Mouse (Mus musculus): ENCODE results near the gene Cmtm3. TPM values are rescaled to one million over a fixed set of nuclear protein-coding genes. Genes with fewer than 3 reads are reported as not detected.

Cmtm3 gene
- polyA plus RNA-seq, 1 experiment from 2014 or later = 34.0 TPM

DNA sequence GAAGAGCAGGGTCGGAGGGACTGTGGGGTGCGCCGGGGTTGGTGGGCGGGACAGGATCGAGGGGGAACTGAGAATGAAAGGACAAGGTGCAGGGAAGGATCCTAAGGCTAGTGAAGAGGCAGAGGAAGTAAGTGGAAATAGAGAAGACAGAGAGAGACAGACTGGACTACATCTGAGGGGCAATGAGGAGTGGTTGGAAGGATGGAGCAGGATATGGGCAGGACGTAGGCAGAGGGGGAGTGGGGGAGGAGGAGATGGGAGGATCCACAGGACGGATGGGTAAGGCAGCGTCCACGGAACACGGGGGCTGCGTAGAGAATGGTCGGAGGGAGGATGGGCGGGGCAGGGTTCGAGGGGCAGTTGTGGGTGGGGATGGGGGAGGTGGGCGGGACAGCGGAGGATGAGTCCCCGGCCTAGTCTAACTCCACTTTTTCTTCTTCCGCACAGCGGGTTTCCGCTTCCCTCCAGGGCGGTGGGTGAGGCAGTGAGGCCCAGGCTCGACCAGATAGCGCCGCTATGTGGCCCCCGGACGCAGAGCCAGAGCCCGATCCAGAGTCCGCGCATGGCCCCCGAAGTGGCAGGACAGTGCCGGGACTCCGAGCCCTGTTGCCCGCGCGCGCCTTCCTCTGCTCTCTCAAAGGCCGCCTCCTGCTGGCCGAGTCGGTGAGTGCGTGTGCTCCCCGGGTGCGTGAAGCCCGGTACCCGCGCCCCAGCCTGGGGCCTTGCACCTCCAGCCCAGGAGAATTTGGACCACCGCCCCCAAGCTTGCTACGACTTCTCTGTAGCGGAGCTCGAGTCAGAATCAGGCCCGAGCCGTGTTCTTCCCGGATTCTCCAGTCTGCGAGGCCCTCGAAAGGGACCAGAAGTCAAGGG lies 1.3 kb downstream of the Cmtm3 start:
- Histone ChIP-seq H3K9ac (replicated peaks; ENCODE audit: low read depth, low read length) (peak overlapping the region; percentile 77), H3K9me3 (ENCODE audit: control insufficient read depth, low read length) (no peaks in the 10 kb centered on the region), H3K4me2 (ENCODE audit: low read length) (peak overlapping the region; percentile 88), H3K27ac (ENCODE audit: low read length) (peak overlapping the region; percentile 41), H3K36me3 (ENCODE audit: control insufficient read depth, insufficient read depth) (no peaks in the 10 kb centered on the region), H3K4me1 (replicated peaks; ENCODE audit: control insufficient read depth, insufficient read depth, low read length) (peaks cover 14% of the 10 kb centered on the region), H3K27me3 (replicated peaks; ENCODE audit: control insufficient read depth, insufficient read depth, low read length) (no peaks in the 10 kb centered on the region), H3K4me3 (replicated peaks; ENCODE audit: low read length) (peak overlapping the region; percentile 69)
- WGBS = under 1% methylated on average over 52 of the region's 54 CpGs
- peak; percentile 77 for ATAC-seq

GRCm38 (mm10) chr8:104341106-104341561 lies 1.9 kb downstream of the Cmtm3 start:
- peak; percentile 45 for ATAC-seq
- Histone ChIP-seq H3K9me3 (ENCODE audit: control insufficient read depth, low read length) (no peaks in the 10 kb centered on the region), H3K36me3 (ENCODE audit: control insufficient read depth, insufficient read depth) (no peaks in the 10 kb centered on the region), H3K4me3 (replicated peaks; ENCODE audit: low read length) (peak overlapping the region; percentile 69), H3K9ac (replicated peaks; ENCODE audit: low read depth, low read length) (peak overlapping the region; percentile 77), H3K4me2 (ENCODE audit: low read length) (peak overlapping the region; percentile 88), H3K27ac (ENCODE audit: low read length) (peak overlapping the region; percentile 41), H3K27me3 (replicated peaks; ENCODE audit: control insufficient read depth, insufficient read depth, low read length) (no peaks in the 10 kb centered on the region), H3K4me1 (replicated peaks; ENCODE audit: control insufficient read depth, insufficient read depth, low read length) (peaks cover 14% of the 10 kb centered on the region)
- under 1% methylated on average over 24 of the region's 24 CpGs for WGBS

DNA sequence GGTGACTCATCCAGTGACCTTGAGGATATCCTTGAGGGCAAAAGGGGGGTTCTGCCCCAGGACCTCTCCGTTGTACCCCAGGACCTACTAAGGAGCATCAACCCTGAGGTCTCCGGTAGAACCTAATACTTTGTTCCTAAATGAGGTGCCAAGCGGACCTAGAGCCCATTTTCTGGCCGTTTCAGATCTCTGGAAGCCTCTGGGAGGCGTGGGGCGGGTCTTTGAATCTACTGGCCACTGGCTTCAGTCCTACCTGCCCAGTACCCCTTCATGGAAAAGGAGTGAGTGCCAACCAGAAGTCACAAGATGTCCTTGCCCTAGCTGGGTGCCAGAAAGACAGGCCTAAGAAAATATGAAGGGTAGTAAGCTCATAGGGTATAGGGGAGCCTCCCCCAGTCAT lies 2.5 kb downstream of the Cmtm3 start:
- H3K36me3 ChIP-seq (ENCODE audit: control insufficient read depth, insufficient read depth) = no peaks in the 10 kb centered on the region
- H3K4me2 ChIP-seq (ENCODE audit: low read length) = peak overlapping the region; percentile 88
- no peak overlapping the region for H3K27ac ChIP-seq (ENCODE audit: low read length)
- WGBS = 48% methylated on average over 6 of the region's 6 CpGs
- peaks cover 14% of the 10 kb centered on the region for H3K4me1 ChIP-seq (replicated peaks; ENCODE audit: control insufficient read depth, insufficient read depth, low read length)
- no peak for ATAC-seq
- H3K9ac ChIP-seq (replicated peaks; ENCODE audit: low read depth, low read length) = no peak overlapping the region
- no peaks in the 10 kb centered on the region for H3K27me3 ChIP-seq (replicated peaks; ENCODE audit: control insufficient read depth, insufficient read depth, low read length)
- peak overlapping the region; percentile 69; the same call in 1 of the 2 replicates for H3K4me3 ChIP-seq (replicated peaks; ENCODE audit: low read length)
- no peaks in the 10 kb centered on the region for H3K9me3 ChIP-seq (ENCODE audit: control insufficient read depth, low read length)

DNA sequence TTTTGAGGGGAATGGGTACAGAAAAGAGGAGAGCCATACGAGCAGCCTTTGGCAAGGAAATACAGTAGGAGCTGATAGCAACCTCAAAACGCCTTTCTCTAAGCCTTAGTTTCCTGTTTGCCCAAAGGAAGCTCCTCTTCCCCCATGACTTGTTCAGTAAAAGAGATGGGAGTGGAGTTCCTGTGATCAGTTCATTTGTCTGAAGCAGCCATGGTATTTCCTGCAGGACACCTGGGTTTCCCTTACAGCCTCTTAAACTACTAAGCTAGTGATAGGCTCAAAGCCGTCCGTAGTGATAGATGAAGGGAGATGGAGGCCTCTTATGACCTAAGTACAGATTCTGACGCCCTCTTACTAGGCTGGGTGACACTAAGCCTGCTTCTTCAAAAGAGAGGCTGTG lies 3.2 kb downstream of the Cmtm3 start:
- no peak for ATAC-seq
- WGBS = 83% methylated on average over 5 of the region's 5 CpGs
- H3K9me3 ChIP-seq (ENCODE audit: control insufficient read depth, low read length) = no peaks in the 10 kb centered on the region
- peaks cover 14% of the 10 kb centered on the region for H3K4me1 ChIP-seq (replicated peaks; ENCODE audit: control insufficient read depth, insufficient read depth, low read length)
- peaks cover 2% of the 10 kb centered on the region; the same call in 1 of the 2 replicates for H3K36me3 ChIP-seq (ENCODE audit: control insufficient read depth, insufficient read depth)
- no peak overlapping the region for H3K9ac ChIP-seq (replicated peaks; ENCODE audit: low read depth, low read length)
- no peak overlapping the region for H3K4me2 ChIP-seq (ENCODE audit: low read length)
- H3K4me3 ChIP-seq (replicated peaks; ENCODE audit: low read length) = no peak overlapping the region
- H3K27me3 ChIP-seq (replicated peaks; ENCODE audit: control insufficient read depth, insufficient read depth, low read length) = no peaks in the 10 kb centered on the region
- H3K27ac ChIP-seq (ENCODE audit: low read length) = no peak overlapping the region

- ATAC-seq = peak; percentile 49
- peaks cover 2% of the 10 kb centered on the region; the same call in 1 of the 2 replicates for H3K36me3 ChIP-seq (ENCODE audit: control insufficient read depth, insufficient read depth)
- 8% methylated on average over 7 of the region's 7 CpGs for WGBS
- no peaks in the 10 kb centered on the region for H3K27me3 ChIP-seq (replicated peaks; ENCODE audit: control insufficient read depth, insufficient read depth, low read length)
- H3K9ac ChIP-seq (replicated peaks; ENCODE audit: low read depth, low read length) = 0 out of 2 replicates have a peak overlapping the region, but pooled peaks have one; percentile 13
- H3K27ac ChIP-seq (ENCODE audit: low read length) = no peak overlapping the region
- H3K9me3 ChIP-seq (ENCODE audit: control insufficient read depth, low read length) = no peaks in the 10 kb centered on the region
- no peak overlapping the region for H3K4me2 ChIP-seq (ENCODE audit: low read length)
- H3K4me3 ChIP-seq (replicated peaks; ENCODE audit: low read length) = no peak overlapping the region
- H3K4me1 ChIP-seq (replicated peaks; ENCODE audit: control insufficient read depth, insufficient read depth, low read length) = peaks cover 14% of the 10 kb centered on the region
Observed at GRCm38 (mm10) chr8:104343957-104344356, 4.7 kb downstream of the Cmtm3 start.

DNA sequence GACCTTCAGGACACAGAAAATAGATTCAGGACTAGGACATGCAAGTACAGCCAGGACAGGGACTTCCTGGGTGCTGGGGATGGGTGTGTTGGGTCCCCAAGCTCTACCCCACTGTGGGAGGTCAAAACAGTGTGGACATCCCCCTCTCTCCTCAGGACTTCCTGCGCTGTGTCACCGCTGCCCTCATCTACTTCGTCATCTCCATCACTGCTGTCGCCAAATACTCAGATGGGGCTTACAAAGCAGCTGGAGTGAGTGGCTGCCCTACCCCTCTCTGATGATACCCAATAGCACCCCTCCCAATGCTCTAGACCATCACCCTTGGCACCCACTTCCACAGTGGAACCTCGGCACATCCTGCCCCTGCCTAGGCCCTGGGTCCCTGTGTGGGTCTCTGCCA lies 5.4 kb downstream of the Cmtm3 start:
- no peak overlapping the region for H3K9ac ChIP-seq (replicated peaks; ENCODE audit: low read depth, low read length)
- H3K4me2 ChIP-seq (ENCODE audit: low read length) = no peak overlapping the region
- no peak for ATAC-seq
- H3K9me3 ChIP-seq (ENCODE audit: control insufficient read depth, low read length) = no peaks in the 10 kb centered on the region
- no peak overlapping the region for H3K27ac ChIP-seq (ENCODE audit: low read length)
- 90% methylated on average over 5 of the region's 5 CpGs for WGBS
- no peak overlapping the region for H3K4me3 ChIP-seq (replicated peaks; ENCODE audit: low read length)
- no peaks in the 10 kb centered on the region for H3K27me3 ChIP-seq (replicated peaks; ENCODE audit: control insufficient read depth, insufficient read depth, low read length)
- H3K4me1 ChIP-seq (replicated peaks; ENCODE audit: control insufficient read depth, insufficient read depth, low read length) = peaks cover 14% of the 10 kb centered on the region
- H3K36me3 ChIP-seq (ENCODE audit: control insufficient read depth, insufficient read depth) = peaks cover 2% of the 10 kb centered on the region; the same call in 1 of the 2 replicates

DNA sequence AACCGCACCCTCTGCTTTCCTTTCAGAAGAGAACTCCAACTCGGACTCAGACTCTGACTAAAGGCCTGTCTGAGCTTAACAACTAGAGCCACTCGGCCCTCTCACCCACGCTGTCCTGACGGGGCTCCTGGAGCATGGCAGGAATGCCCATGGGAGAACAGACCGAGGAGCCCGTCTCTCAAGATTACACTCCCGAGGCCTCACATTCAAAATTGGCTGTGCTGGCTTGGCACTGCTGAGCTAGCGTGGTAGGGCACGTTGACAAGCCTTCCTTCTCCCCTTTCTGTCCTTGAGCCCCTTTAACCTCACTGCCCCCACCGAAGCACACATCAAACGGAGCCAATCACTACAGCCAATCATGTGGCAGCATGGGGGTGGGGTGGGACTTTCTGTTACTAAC lies 7.5 kb downstream of the Cmtm3 start:
- Histone ChIP-seq H3K4me3 (replicated peaks; ENCODE audit: low read length) (no peak overlapping the region), H3K4me1 (replicated peaks; ENCODE audit: control insufficient read depth, insufficient read depth, low read length) (no peaks in the 10 kb centered on the region; the same call in 1 of the 2 replicates), H3K9me3 (ENCODE audit: control insufficient read depth, low read length) (no peaks in the 10 kb centered on the region), H3K4me2 (ENCODE audit: low read length) (no peak overlapping the region), H3K27ac (ENCODE audit: low read length) (no peak overlapping the region), H3K27me3 (replicated peaks; ENCODE audit: control insufficient read depth, insufficient read depth, low read length) (no peaks in the 10 kb centered on the region), H3K36me3 (ENCODE audit: control insufficient read depth, insufficient read depth) (peaks cover 2% of the 10 kb centered on the region; the same call in 1 of the 2 replicates), H3K9ac (replicated peaks; ENCODE audit: low read depth, low read length) (no peak overlapping the region)
- ATAC-seq = no peak
- 61% methylated on average over 12 of the region's 12 CpGs for WGBS

DNA sequence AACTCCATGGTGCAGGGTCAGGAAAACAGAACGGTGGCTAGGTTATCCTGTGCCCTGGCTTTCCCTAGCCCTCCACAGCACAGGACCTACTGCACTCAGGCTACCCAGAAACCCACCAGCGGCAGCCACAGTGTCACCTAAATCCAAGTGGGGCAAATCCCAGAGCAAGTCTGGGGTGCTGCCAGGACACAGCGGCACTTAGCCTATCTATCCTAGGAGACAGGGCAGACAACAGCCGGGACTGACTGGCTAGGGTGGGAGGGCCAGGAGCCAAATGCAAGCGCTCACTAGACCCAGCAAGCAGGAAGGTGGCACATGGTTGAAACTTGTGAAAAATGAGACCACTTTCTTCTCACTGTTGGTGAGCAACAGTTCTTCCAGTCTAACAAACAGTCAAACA lies 9.8 kb downstream of the Cmtm3 start:
- H3K9ac ChIP-seq (replicated peaks; ENCODE audit: low read depth, low read length) = no peak overlapping the region
- H3K36me3 ChIP-seq (ENCODE audit: control insufficient read depth, insufficient read depth) = peaks cover 2% of the 10 kb centered on the region; the same call in 1 of the 2 replicates
- H3K27me3 ChIP-seq (replicated peaks; ENCODE audit: control insufficient read depth, insufficient read depth, low read length) = no peaks in the 10 kb centered on the region
- no peak overlapping the region for H3K4me3 ChIP-seq (replicated peaks; ENCODE audit: low read length)
- no peak overlapping the region for H3K27ac ChIP-seq (ENCODE audit: low read length)
- 84% methylated on average over 5 of the region's 5 CpGs for WGBS
- no peaks in the 10 kb centered on the region for H3K4me1 ChIP-seq (replicated peaks; ENCODE audit: control insufficient read depth, insufficient read depth, low read length)
- no peak for ATAC-seq
- no peak overlapping the region for H3K4me2 ChIP-seq (ENCODE audit: low read length)
- H3K9me3 ChIP-seq (ENCODE audit: control insufficient read depth, low read length) = no peaks in the 10 kb centered on the region

- no peak for ATAC-seq
- 82% methylated on average over 13 of the region's 13 CpGs for WGBS
- H3K4me1 ChIP-seq (replicated peaks; ENCODE audit: control insufficient read depth, insufficient read depth, low read length) = no peaks in the 10 kb centered on the region
- H3K27me3 ChIP-seq (replicated peaks; ENCODE audit: control insufficient read depth, insufficient read depth, low read length) = no peaks in the 10 kb centered on the region
- H3K27ac ChIP-seq (ENCODE audit: low read length) = no peak overlapping the region
- H3K4me3 ChIP-seq (replicated peaks; ENCODE audit: low read length) = no peak overlapping the region
- no peak overlapping the region for H3K4me2 ChIP-seq (ENCODE audit: low read length)
- no peaks in the 10 kb centered on the region for H3K9me3 ChIP-seq (ENCODE audit: control insufficient read depth, low read length)
- H3K36me3 ChIP-seq (ENCODE audit: control insufficient read depth, insufficient read depth) = peaks cover 2% of the 10 kb centered on the region; the same call in 1 of the 2 replicates
- no peak overlapping the region for H3K9ac ChIP-seq (replicated peaks; ENCODE audit: low read depth, low read length)
Observed at GRCm38 (mm10) chr8:104350047-104350446, 10.8 kb downstream of the Cmtm3 start.
